Mouse (Mus musculus) adrenal gland (tissue): ENCODE results near the gene Ap5b1.

Source experiments
- intact Hi-C: fragments of 180-260 bp; cut with DNase I; formaldehyde crosslinking; loops from one replicate; pipeline ENCODE4 v1.15.1; 2025

Ap5b1 gene

GRCm38 (mm10) chr19:5562776-5563175, 5.0 kb upstream of the Ap5b1 start:
- intact Hi-C loops = no loop called here

- intact Hi-C loops = no loop called here
Measured at GRCm38 (mm10) chr19:5566316-5566715, 1.5 kb upstream of the Ap5b1 start.

GRCm38 (mm10) chr19:5567180-5567533, 668 bp upstream of the Ap5b1 start:
- intact Hi-C loops = no loop called here

- intact Hi-C loops = loop anchor here (1.0 kb wide), 1 partner anchor 39 kb away; no protein-coding TSS in a partner anchor
Measured at GRCm38 (mm10) chr19:5568470-5569140, 780 bp downstream of the Ap5b1 start.

GRCm38 (mm10) chr19:5569521-5569920, 1.7 kb downstream of the Ap5b1 start:
- intact Hi-C loops = no loop called here

GRCm38 (mm10) chr19:5570353-5571246, 2.8 kb downstream of the Ap5b1 start:
- intact Hi-C loops = no loop called here

GRCm38 (mm10) chr19:5571831-5572230, 4.0 kb downstream of the Ap5b1 start:
- intact Hi-C loops = no loop called here

- intact Hi-C loops = no loop called here
Measured at GRCm38 (mm10) chr19:5572331-5573125, 4.7 kb downstream of the Ap5b1 start.

GRCm38 (mm10) chr19:5575336-5575735, 7.5 kb downstream of the Ap5b1 start:
- intact Hi-C loops = no loop called here

GRCm38 (mm10) chr19:5579971-5580370, 12.1 kb downstream of the Ap5b1 start:
- intact Hi-C loops = no loop called here

- intact Hi-C loops = no loop called here
Measured at GRCm38 (mm10) chr19:5580776-5581175, 13.0 kb downstream of the Ap5b1 start.

GRCm38 (mm10) chr19:5581995-5582394, 14.2 kb downstream of the Ap5b1 start:
- intact Hi-C loops = no loop called here

- intact Hi-C loops = no loop called here
Measured at GRCm38 (mm10) chr19:5589159-5589558, 21.3 kb downstream of the Ap5b1 start.

GRCm38 (mm10) chr19:5591888-5592287, 24.1 kb downstream of the Ap5b1 start:
- intact Hi-C loops = no loop called here

GRCm38 (mm10) chr19:5599224-5599623, 31.4 kb downstream of the Ap5b1 start:
- intact Hi-C loops = no loop called here

- intact Hi-C loops = no loop called here
Measured at GRCm38 (mm10) chr19:5601752-5602541, 34.1 kb downstream of the Ap5b1 start, which contains the start of gene Rnaseh2c. TSS of gene Rnaseh2c (plus strand) at chr19:5601873.

GRCm38 (mm10) chr19:5603664-5604063, 35.8 kb downstream of the Ap5b1 start:
- intact Hi-C loops = no loop called here

GRCm38 (mm10) chr19:5605126-5605525, 37.3 kb downstream of the Ap5b1 start:
- intact Hi-C loops = no loop called here

GRCm38 (mm10) chr19:5606196-5606595, 38.4 kb downstream of the Ap5b1 start:
- intact Hi-C loops = no loop called here

- intact Hi-C loops = no loop called here
Measured at GRCm38 (mm10) chr19:5607705-5608410, 40.0 kb downstream of the Ap5b1 start.
